Mouse (Mus musculus) hindlimb bud, embryonic 11.5 days (tissue): ENCODE measurements around the gene Snai3.

Experiments
- DNase-seq: peaks from one replicate; pipeline ENCODE4 v3.0.0-alpha.2; 2012; ENCODE audit warnings: low read depth, low spot score; ENCODE audit errors: extremely low spot score

The Snai3 gene

DNA sequence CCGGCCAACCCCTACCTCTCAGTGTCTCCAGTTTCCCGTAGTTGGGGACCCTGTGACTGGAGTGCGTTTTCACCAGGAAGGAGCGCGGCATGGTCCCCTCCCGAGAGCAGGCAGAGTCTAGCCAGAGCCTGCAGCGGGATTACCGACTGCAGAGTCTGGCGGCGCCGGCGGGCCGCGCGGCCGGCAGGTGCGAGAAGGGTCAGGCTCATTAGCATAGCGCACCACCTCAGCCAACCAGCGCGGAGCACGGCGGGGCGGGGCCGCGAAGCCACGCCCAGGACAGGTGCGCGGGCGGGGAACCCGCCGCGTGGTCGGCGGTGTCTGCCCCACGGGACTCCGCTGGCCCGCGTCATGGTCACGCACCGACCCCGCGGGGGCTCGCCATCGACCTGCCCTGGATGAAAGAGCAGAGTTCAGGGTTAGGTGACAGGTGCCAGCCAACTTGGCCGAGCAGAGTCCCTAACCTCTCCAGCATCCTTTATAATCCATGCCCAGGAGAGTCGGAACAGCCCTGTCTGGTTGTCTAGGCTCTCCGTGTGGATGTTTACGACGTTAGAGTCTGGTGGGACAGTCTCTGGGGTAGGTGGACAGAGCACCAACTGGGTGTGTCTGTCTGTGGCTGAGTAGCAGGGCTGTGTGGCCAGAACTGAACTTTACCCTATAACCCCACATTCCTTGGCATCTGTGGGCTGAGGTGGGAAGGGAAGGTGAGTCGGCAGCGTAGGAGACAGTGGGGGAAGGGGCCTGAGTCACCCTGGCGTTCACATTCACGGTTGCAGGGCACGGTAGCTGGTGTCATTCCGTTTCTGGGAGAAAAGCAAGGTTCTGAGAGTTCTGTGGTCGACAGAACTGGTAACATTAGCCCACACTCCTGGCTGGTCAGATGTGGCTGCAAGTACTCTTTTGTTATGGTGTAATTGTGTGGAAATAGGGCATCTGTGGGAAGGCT lies at the start of gene Snai3:
Gene Snai3, minus strand, starts transcription at position 210 of the 949 bp plus-strand sequence.
- no peak for DNase-seq

- DNase-seq, result peak; percentile 60
Measured at GRCm38 (mm10) chr8:122500856-122501255, 40.3 kb upstream of the Snai3 start.

- DNase-seq, result no peak
Measured at GRCm38 (mm10) chr8:122497912-122498311, 37.4 kb upstream of the Snai3 start.

DNA sequence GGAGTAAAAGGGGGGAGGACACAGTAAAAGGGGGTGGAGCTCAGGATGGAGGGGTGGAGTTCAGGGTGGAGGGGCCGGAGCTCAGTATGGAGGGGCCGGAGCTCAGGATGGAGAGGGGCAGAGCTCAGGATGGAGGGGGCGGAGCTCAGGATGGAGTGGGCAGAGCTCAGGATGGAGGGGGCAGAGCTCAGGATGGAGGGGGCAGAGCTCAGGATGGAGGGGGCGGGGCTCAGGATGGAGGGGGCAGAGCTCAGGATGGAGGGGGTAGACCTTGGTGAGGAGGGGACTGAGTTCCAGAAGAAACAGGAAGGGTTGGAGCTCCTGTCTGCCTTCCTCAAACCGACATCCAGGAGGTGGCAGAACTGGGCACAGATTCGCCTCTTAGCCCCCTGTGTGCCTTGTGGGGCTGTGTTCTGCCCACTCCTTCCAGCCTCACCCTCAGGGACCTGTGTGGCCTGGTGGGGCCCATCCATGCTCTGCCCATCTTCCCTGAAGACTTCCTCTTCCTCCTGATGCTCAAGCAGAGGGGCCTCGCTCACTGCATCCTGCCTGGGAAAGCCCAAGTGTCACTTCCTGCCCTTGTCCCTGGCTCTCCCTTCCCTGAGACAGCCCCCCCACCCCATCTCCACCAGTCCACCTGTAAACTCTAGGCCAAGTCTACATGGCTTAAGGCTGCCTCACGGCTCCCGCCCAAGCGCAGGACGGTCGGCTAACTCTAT lies 36.6 kb upstream of the Snai3 start:
- no peak for DNase-seq

- no peak for DNase-seq
Measured at GRCm38 (mm10) chr8:122488387-122488786, 27.9 kb upstream of the Snai3 start.

DNA sequence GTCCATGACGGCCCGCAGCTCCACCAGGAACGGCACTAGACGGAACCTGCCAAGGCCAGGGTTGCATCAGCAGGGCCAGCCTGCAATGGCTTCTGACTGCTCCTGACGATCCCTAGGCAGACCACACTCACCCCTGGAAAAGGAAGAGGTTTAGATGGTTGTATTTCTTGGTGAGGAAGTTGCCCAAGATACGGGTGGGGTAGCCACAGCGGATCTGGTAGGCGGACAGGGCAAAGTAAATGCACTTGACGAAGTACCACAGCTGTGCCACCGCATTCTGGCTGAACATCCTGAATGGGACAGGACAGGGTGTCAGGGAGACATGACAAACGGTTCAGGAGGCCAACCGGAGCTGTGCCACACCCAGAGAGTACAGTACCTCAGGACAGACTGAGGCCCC lies 24.3 kb upstream of the Snai3 start:
- DNase-seq, result no peak

DNA sequence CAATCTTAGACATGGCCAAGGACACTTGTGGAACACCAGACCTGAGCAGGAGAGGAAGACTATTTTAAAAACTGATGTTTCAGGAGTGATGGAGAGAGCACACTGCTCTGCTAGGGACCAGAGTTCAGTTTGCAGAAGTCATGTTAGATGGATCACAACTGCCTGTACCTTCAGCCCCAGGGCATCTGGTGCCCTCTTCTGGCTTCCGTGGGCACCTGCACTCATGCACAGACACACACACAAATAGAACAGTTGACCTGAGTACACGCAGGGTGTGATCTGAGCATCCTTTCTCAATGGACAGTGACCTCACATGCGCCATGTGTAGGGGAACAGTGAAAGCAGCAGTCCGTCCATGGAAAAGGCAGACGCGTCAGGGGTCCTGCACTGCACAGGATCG lies 23.3 kb upstream of the Snai3 start:
- no peak for DNase-seq

GRCm38 (mm10) chr8:122482448-122482847 lies 21.9 kb upstream of the Snai3 start:
- no peak for DNase-seq

DNA sequence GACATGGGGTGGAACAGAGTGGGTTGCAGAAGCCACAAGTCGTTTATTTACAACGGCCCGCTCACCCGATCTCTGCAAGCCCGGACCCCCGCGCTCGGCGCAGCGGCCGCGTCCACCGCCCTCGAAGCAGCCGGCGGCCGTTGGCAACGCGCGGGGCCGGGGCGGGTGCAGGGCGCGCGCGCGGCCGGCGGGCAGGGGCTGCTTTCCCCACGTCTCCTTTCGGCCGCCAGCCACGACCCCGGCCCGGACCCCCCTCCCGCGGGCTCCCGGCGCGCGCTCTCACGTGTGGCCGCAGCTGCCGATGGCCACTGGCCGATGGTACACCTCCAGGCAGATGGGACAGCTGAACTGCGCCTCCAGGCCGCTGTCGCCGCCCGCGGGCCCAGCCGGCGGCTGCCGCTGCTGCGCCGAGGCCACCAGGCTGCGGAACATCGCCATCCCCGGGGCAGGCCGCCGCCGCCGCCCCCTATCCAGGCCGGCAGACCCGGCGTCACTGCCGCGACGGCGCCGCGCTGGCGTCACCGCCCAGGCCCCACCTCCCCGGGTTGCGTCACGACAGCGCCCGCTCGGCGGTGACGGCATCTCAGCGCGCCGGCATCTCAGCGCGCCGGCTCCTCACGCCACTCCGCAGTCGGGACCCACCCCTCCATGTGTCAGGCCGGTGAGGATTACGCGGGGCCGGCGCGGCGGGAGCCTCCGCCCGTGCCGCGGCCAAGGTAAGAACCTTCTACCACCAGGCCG lies 15.2 kb upstream of the Snai3 start, which contains the start of the genes Rnf166 and Ctu2:
Gene Rnf166, minus strand, starts transcription at position 485 of the 741 bp plus-strand sequence.
Gene Ctu2, plus strand, starts transcription at position 564 of the 741 bp plus-strand sequence.
- DNase-seq, result peak; percentile 47

GRCm38 (mm10) chr8:122474951-122475560 lies 14.5 kb upstream of the Snai3 start:
- no peak for DNase-seq

DNA sequence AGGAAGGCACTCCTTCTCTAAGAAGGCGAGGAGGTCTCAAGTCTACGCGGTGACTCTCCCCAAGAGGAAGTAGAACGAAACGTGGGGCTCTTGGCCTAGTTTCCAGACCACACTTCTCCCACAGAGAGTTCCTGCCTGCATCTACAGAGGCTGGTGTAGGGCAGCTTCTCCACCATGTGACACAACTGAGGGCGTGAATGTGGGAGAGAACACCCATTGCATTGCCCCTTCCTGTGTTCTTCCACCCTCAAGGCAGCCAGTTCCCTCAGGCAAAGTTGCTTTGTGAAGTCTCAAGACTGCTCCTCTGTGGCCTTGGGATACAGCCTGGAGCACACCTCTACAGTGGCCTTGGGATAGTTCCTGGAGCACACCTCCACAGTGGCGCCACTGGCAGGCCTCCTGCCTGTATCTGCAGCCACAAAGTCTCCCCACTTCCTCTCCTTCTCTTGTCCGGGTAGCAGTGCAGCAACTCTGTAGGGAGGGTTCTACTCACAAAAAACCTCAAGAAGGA lies 13.4 kb upstream of the Snai3 start:
- DNase-seq, result no peak

DNA sequence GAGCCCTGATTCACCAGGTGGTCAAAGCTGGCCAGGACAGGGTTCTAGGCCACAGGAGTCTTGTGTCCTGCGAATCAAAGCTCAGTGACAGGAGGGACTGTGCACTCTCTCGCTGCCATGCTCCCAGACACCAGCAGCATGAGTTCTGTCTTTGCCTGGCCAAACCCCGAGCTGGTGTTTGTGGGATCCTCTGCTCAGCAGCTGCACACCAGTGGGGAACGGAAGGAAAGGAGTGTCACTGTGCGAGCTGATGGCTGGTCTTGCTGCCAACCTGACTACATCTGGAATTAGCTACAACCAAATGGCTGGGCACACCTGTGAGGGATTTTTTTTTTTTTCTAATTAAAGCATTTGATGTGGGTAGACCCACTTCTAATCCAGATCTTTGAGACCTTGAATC lies 10.2 kb upstream of the Snai3 start:
- no peak for DNase-seq

GRCm38 (mm10) chr8:122469965-122470364 lies 9.4 kb upstream of the Snai3 start:
- DNase-seq, result no peak

DNA sequence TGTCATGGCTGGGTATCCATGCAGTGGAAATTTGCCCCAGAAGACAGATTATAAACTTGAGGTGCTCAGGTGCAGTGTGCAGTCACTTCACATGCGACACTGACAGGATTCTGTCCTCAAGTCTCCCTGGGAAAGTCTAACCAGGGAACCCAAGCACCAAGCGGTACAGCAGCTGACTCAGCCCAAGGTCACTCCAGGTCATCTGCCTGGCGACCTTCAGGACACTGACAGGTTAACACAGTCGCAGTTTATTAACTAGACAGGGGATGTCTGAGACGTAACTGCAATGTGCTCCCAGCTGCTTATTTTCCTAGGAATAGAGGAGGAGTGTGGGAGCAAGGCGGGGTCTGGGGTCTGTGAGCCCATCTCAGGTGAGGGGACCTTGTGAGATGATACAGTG lies 8.9 kb upstream of the Snai3 start:
- DNase-seq, result no peak

- DNase-seq, result no peak
Measured at GRCm38 (mm10) chr8:122467816-122468215, 7.3 kb upstream of the Snai3 start.

DNA sequence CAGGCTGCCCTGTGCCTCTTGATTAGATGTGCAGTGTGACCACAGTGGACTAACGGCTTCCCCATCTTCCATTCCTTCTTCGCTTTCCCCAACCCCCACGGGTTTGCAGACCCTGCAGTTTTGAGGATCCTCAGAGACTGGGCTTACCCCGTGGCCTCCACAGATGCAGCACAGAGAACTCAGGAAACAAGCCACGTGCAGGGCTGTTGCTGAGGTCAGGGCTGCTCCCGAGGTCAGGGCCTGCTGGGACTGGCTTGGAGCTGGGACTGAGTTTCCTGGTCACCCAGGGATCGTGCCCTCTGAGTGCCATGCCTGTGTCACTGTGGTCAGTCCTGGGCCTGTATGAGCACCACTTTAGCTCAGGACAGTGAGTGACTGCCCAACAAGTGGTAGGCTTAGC lies 4.5 kb upstream of the Snai3 start:
- DNase-seq, result no peak

GRCm38 (mm10) chr8:122463651-122464640 lies 3.4 kb upstream of the Snai3 start:
- DNase-seq, result no peak

- no peak for DNase-seq
Measured at GRCm38 (mm10) chr8:122462510-122462909, 2.0 kb upstream of the Snai3 start.

DNA sequence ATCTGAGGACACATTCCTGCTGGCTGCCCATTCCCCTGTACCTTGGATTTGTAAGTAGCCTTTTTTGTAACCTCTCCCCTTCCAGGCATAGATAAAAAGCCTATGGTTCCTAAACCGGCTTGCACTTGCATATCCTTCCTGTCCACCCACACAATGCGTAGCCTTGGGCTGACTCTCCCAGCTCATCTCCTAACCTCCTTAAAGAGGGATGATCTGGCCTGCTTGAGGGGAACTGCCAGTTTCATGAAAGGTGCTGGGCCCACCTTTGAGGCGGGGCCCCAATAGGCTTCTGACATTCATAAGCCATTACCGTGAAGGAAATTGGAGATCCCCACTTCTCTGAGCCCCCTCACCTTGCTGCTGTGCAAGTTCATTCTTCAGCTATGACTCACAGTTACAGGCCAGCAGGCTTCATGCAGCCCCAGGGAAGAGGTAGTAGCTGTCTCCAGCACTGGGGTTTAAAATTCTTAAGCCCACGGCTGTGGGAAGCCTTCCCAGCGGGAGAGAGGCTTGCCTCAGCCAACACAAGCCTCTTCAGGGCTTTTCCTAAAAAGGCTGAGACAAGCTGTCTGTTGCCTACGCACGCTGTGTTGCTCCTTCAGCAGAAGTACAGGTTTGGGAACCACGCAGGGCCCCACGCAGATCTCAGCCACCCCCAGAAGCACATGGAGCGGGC lies 1.1 kb upstream of the Snai3 start:
- DNase-seq, result no peak
